Mouse (Mus musculus): ENCODE measurements around the gene Mosmo. TPM values are rescaled to one million over a fixed set of nuclear protein-coding genes. Genes with fewer than 3 reads are reported as not detected.
"Not testable (repeated sequence)": the region's sequence is repeated elsewhere in the genome, so short reads cannot be mapped to it uniquely, and the experiment has no call there.

The Mosmo gene
- polyA plus RNA-seq, 1 experiment = 23.3 TPM

- Histone ChIP-seq H3ac (ENCODE audit: control insufficient read depth, insufficient read length) (no peak overlapping the region), H3K4me2 (ENCODE audit: low read depth) (no peak overlapping the region), H3K27me3 (ENCODE audit: control insufficient read depth, insufficient read depth, insufficient read length) (no peaks in the 10 kb centered on the region), H3K79me2 (ENCODE audit: control insufficient read depth, insufficient read depth) (peaks cover 63% of the 10 kb centered on the region), H3K4me3 (no peak overlapping the region), H3K36me3 (ENCODE audit: control insufficient read depth, insufficient read depth) (no peaks in the 10 kb centered on the region)
- TF ChIP-seq CEBPB (IDR thresholded peaks at IDR 0.05; ENCODE audit: insufficient read depth, poor library complexity, severe bottlenecking) = no peak
- TF ChIP-seq POLR2AphosphoS2 (IDR thresholded peaks at IDR 0.05; ENCODE audit: insufficient read length, low read depth) = no peak
- TF ChIP-seq E2F4 (IDR thresholded peaks at IDR 0.05; ENCODE audit: insufficient read depth) = no peak
- TF ChIP-seq SRF (IDR thresholded peaks at IDR 0.05; ENCODE audit: control insufficient read depth, insufficient read length, low read depth) = no peak
- TF ChIP-seq TCF12 (IDR thresholded peaks at IDR 0.05; ENCODE audit: insufficient read depth, poor library complexity, severe bottlenecking) = no peak
- no peak for TF ChIP-seq MAX (IDR thresholded peaks at IDR 0.05; ENCODE audit: low read depth)
- no peak for TF ChIP-seq POLR2A (IDR thresholded peaks at IDR 0.05; ENCODE audit: insufficient read length, low read depth)
- TF ChIP-seq TCF3 (IDR thresholded peaks at IDR 0.05; ENCODE audit: insufficient read length, low read depth) = no peak
- no peak for TF ChIP-seq MYOD1 (IDR thresholded peaks at IDR 0.05; ENCODE audit: control insufficient read depth in 1 of 3, insufficient read length in 2 of 3, low read depth in 2 of 3)
- TF ChIP-seq REST (IDR thresholded peaks at IDR 0.05; ENCODE audit: insufficient read depth, insufficient read length) = no peak
- TF ChIP-seq USF1 (IDR thresholded peaks at IDR 0.05; ENCODE audit: low read depth) = no peak
- TF ChIP-seq MYOG (IDR thresholded peaks at IDR 0.05; ENCODE audit: control insufficient read depth in 1 of 3, insufficient read depth in 1 of 3, insufficient read length in 2 of 3, low read depth in 2 of 3) = no peak
Measured at GRCm38 (mm10) chr7:120696331-120696730, 18.9 kb downstream of the Mosmo start.

- TF ChIP-seq USF1 (IDR thresholded peaks at IDR 0.05; ENCODE audit: low read depth) = no peak
- no peak for TF ChIP-seq MYOD1 (IDR thresholded peaks at IDR 0.05; ENCODE audit: control insufficient read depth in 1 of 3, insufficient read length in 2 of 3, low read depth in 2 of 3)
- no peak for TF ChIP-seq CEBPB (IDR thresholded peaks at IDR 0.05; ENCODE audit: insufficient read depth, poor library complexity, severe bottlenecking)
- no peak for TF ChIP-seq E2F4 (IDR thresholded peaks at IDR 0.05; ENCODE audit: insufficient read depth)
- no peak for TF ChIP-seq TCF12 (IDR thresholded peaks at IDR 0.05; ENCODE audit: insufficient read depth, poor library complexity, severe bottlenecking)
- TF ChIP-seq MYOG (IDR thresholded peaks at IDR 0.05; ENCODE audit: control insufficient read depth in 1 of 3, insufficient read depth in 1 of 3, insufficient read length in 2 of 3, low read depth in 2 of 3) = no peak
- TF ChIP-seq POLR2AphosphoS2 (IDR thresholded peaks at IDR 0.05; ENCODE audit: insufficient read length, low read depth) = no peak
Measured at GRCm38 (mm10) chr7:120699586-120699985, 22.2 kb downstream of the Mosmo start.

GRCm38 (mm10) chr7:120703888-120704287, 26.5 kb downstream of the Mosmo start:
- Histone ChIP-seq H3K79me2 (ENCODE audit: control insufficient read depth, insufficient read depth) (peaks cover 46% of the 10 kb centered on the region), H3K36me3 (ENCODE audit: control insufficient read depth, insufficient read depth) (no peaks in the 10 kb centered on the region), H3ac (ENCODE audit: control insufficient read depth, insufficient read length) (no peak overlapping the region), H3K4me2 (ENCODE audit: low read depth) (no peak overlapping the region), H3K4me3 (no peak overlapping the region), H3K27me3 (ENCODE audit: control insufficient read depth, insufficient read depth, insufficient read length) (no peaks in the 10 kb centered on the region)
- TF ChIP-seq TCF12 (IDR thresholded peaks at IDR 0.05; ENCODE audit: insufficient read depth, poor library complexity, severe bottlenecking) (no peak), MYOD1 (IDR thresholded peaks at IDR 0.05; ENCODE audit: control insufficient read depth in 1 of 3, insufficient read length in 2 of 3, low read depth in 2 of 3) (peak in 2 of 3 experiments; percentile 4 to 30)

More at GRCm38 (mm10) chr7:120699586-120699985, 22.2 kb downstream of the Mosmo start:
- no peak overlapping the region for H3K4me2 ChIP-seq (ENCODE audit: low read depth)
- peaks cover 54% of the 10 kb centered on the region for H3K79me2 ChIP-seq (ENCODE audit: control insufficient read depth, insufficient read depth)
- H3K27me3 ChIP-seq (ENCODE audit: control insufficient read depth, insufficient read depth, insufficient read length) = no peaks in the 10 kb centered on the region
- no peak overlapping the region for H3ac ChIP-seq (ENCODE audit: control insufficient read depth, insufficient read length)
- no peak overlapping the region for H3K4me3 ChIP-seq
- H3K36me3 ChIP-seq (ENCODE audit: control insufficient read depth, insufficient read depth) = no peaks in the 10 kb centered on the region

DNA sequence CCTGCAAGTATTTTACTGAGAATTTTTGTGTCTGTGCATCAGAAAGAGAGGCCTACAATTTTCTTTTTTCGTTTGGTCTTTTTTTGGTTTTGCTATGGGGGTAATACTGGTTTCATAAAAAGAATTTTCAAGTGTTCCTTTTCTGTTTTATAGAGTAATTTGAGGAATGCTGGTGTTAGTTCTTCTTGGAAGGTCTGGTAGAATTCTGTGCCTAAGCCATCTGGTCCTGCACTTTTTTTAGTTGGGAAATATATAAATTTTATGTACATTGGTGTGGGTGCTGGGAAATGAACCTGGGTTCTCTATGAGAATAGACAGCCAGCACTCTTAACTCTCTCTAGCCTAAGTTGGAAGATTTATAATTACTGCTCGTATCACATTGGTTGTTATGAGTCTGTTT, 34.7 kb downstream of the Mosmo start:
- Histone ChIP-seq H3K4me2 (ENCODE audit: low read depth) (no peak overlapping the region), H3K79me2 (ENCODE audit: control insufficient read depth, insufficient read depth) (peaks cover 78% of the 10 kb centered on the region)
- TF ChIP-seq E2F4 (IDR thresholded peaks at IDR 0.05; ENCODE audit: insufficient read depth) (no peak), USF1 (IDR thresholded peaks at IDR 0.05; ENCODE audit: low read depth) (no peak), MYOG (IDR thresholded peaks at IDR 0.05; ENCODE audit: control insufficient read depth in 1 of 3, insufficient read depth in 1 of 3, insufficient read length in 2 of 3, low read depth in 2 of 3) (no peak), SRF (IDR thresholded peaks at IDR 0.05; ENCODE audit: control insufficient read depth, insufficient read length, low read depth) (no peak), TCF3 (IDR thresholded peaks at IDR 0.05; ENCODE audit: insufficient read length, low read depth) (no peak), MAX (IDR thresholded peaks at IDR 0.05; ENCODE audit: low read depth) (no peak), POLR2A (IDR thresholded peaks at IDR 0.05; ENCODE audit: insufficient read length, low read depth) (no peak), TCF12 (IDR thresholded peaks at IDR 0.05; ENCODE audit: insufficient read depth, poor library complexity, severe bottlenecking) (no peak), CEBPB (IDR thresholded peaks at IDR 0.05; ENCODE audit: insufficient read depth, poor library complexity, severe bottlenecking) (no peak), MYOD1 (IDR thresholded peaks at IDR 0.05; ENCODE audit: control insufficient read depth in 1 of 3, insufficient read length in 2 of 3, low read depth in 2 of 3) (no peak), REST (IDR thresholded peaks at IDR 0.05; ENCODE audit: insufficient read depth, insufficient read length) (no peak)

DNA sequence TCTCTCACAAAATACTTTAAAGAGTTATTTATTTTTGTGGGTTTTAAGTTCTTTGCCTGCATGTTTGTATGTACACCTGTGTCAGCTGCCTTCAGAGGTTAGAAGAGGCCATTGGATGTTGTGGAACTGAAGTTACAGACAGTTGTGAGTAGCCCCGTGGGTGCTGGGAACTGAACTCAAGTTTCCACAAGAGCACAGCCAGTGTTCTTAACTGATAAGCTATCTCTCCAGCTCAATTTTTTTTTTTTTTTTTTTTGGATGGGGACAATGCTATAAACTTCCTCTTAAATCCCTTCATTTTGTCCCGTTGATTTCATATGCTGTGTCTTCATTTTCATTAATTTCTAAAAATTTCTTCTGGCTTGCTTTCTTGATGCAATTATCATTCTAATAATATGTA, 35.8 kb downstream of the Mosmo start:
- Histone ChIP-seq H3K79me2 (ENCODE audit: control insufficient read depth, insufficient read depth) (peaks cover 79% of the 10 kb centered on the region), H3K4me2 (ENCODE audit: low read depth) (no peak overlapping the region), H3ac (ENCODE audit: control insufficient read depth, insufficient read length) (no peak overlapping the region), H3K36me3 (ENCODE audit: control insufficient read depth, insufficient read depth) (no peaks in the 10 kb centered on the region), H3K27me3 (ENCODE audit: control insufficient read depth, insufficient read depth, insufficient read length) (no peaks in the 10 kb centered on the region), H3K4me3 (no peak overlapping the region)
- no peak for TF ChIP-seq REST (IDR thresholded peaks at IDR 0.05; ENCODE audit: insufficient read depth, insufficient read length)
- TF ChIP-seq MAX (IDR thresholded peaks at IDR 0.05; ENCODE audit: low read depth) = no peak
- TF ChIP-seq MYOD1 (IDR thresholded peaks at IDR 0.05; ENCODE audit: control insufficient read depth in 1 of 3, insufficient read length in 2 of 3, low read depth in 2 of 3) = no peak
- TF ChIP-seq POLR2AphosphoS2 (IDR thresholded peaks at IDR 0.05; ENCODE audit: insufficient read length, low read depth) = no peak
- no peak for TF ChIP-seq USF1 (IDR thresholded peaks at IDR 0.05; ENCODE audit: low read depth)
- no peak for TF ChIP-seq POLR2A (IDR thresholded peaks at IDR 0.05; ENCODE audit: insufficient read length, low read depth)
- TF ChIP-seq MYOG (IDR thresholded peaks at IDR 0.05; ENCODE audit: control insufficient read depth in 1 of 3, insufficient read depth in 1 of 3, insufficient read length in 2 of 3, low read depth in 2 of 3) = no peak
- no peak for TF ChIP-seq SRF (IDR thresholded peaks at IDR 0.05; ENCODE audit: control insufficient read depth, insufficient read length, low read depth)
- no peak for TF ChIP-seq CEBPB (IDR thresholded peaks at IDR 0.05; ENCODE audit: insufficient read depth, poor library complexity, severe bottlenecking)
- no peak for TF ChIP-seq TCF12 (IDR thresholded peaks at IDR 0.05; ENCODE audit: insufficient read depth, poor library complexity, severe bottlenecking)
- TF ChIP-seq TCF3 (IDR thresholded peaks at IDR 0.05; ENCODE audit: insufficient read length, low read depth) = no peak
- TF ChIP-seq E2F4 (IDR thresholded peaks at IDR 0.05; ENCODE audit: insufficient read depth) = no peak

More for the DNA sequence above, 34.7 kb downstream of the Mosmo start:
- Histone ChIP-seq H3ac (ENCODE audit: control insufficient read depth, insufficient read length) (no peak overlapping the region), H3K36me3 (ENCODE audit: control insufficient read depth, insufficient read depth) (no peaks in the 10 kb centered on the region), H3K27me3 (ENCODE audit: control insufficient read depth, insufficient read depth, insufficient read length) (no peaks in the 10 kb centered on the region), H3K4me3 (no peak overlapping the region)

GRCm38 (mm10) chr7:120713951-120714350, 36.5 kb downstream of the Mosmo start:
- H3K36me3 ChIP-seq (ENCODE audit: control insufficient read depth, insufficient read depth); H3K4me2 ChIP-seq (ENCODE audit: low read depth); H3K27me3 ChIP-seq (ENCODE audit: control insufficient read depth, insufficient read depth, insufficient read length); H3ac ChIP-seq (ENCODE audit: control insufficient read depth, insufficient read length); H3K4me3 ChIP-seq: not testable (repeated sequence)
- peaks cover 77% of the 10 kb centered on the region for H3K79me2 ChIP-seq (ENCODE audit: control insufficient read depth, insufficient read depth)
